Mouse (Mus musculus) thymus, adult 2 months (tissue): ENCODE data around the gene Sp7. TPM values are rescaled to one million over a fixed set of nuclear protein-coding genes. Genes with fewer than 3 reads are reported as not detected.
A peak's percentile ranks its signal among the peaks of the same experiment; 100 is the strongest.

Experiments
- DNase-seq: peaks from one replicate; pipeline ENCODE4 v3.0.0; 2021
- H3K27ac ChIP-seq: fragments of 200-500 bp; 2 replicates; pipeline ENCODE4 v1.5.1; 2012; ENCODE audit warnings: low read length, control low read depth; ENCODE audit not compliant: control insufficient read depth, insufficient read depth
- H3K27me3 ChIP-seq: fragments of 200-500 bp; 2 replicates; pipeline ENCODE4 v1.6.1; 2012; ENCODE audit warnings: mild to moderate bottlenecking, low read length, moderate library complexity, mixed read lengths; ENCODE audit not compliant: control insufficient read depth, insufficient read depth
- H3K36me3 ChIP-seq: fragments of 200-500 bp; 2 replicates; pipeline ENCODE4 v1.6.1; 2012; ENCODE audit warnings: mild to moderate bottlenecking, low read length, moderate library complexity; ENCODE audit not compliant: control insufficient read depth, insufficient read depth
- H3K4me1 ChIP-seq: fragments of 200-500 bp; replicated peaks from 2 replicates; pipeline ENCODE4 v1.6.1; 2012; ENCODE audit warnings: low read length; ENCODE audit not compliant: control insufficient read depth, insufficient read depth
- H3K4me3 ChIP-seq: fragments of 200-500 bp; 2 replicates; pipeline ENCODE4 v1.5.1; 2012; ENCODE audit warnings: mild to moderate bottlenecking, low read length, control low read depth, moderate library complexity; ENCODE audit not compliant: control insufficient read depth, insufficient read depth
- CTCF ChIP-seq: fragments of 200-500 bp; IDR thresholded peaks from 2 replicates; pipeline ENCODE4 v1.5.1; 2012; ENCODE audit warnings: mild to moderate bottlenecking, control low read depth, low read length, moderate library complexity, borderline replicate concordance; ENCODE audit not compliant: control insufficient read depth, poor library complexity, insufficient read depth; ENCODE audit errors: extremely low read depth
- POLR2A ChIP-seq: fragments of 200-500 bp; IDR thresholded peaks from 2 replicates; pipeline ENCODE4 v1.6.1; 2012; ENCODE audit warnings: mild to moderate bottlenecking, low read length, control low read depth, moderate library complexity; ENCODE audit not compliant: control insufficient read depth, poor library complexity, insufficient read depth; ENCODE audit errors: extremely low read depth
- WGBS: fragments of 180-500 bp; shearing (Covaris S2); methylation state at CpG from one replicate; pipeline ENCODE4 v1.1.7; 2018; 5-methylcytosine and 5-hydroxymethylcytosine counted together
- polyA plus RNA-seq: library from polyadenylated mRNA; depleted of rRNA; stranded (reverse); fragments of >200 nt; gene quantifications from 2 replicates; pipeline ENCODE4 v1.2.3, GENCODE M21; 2012

Gene Sp7
- polyA plus RNA-seq, 1 experiment = 0.13 TPM

- 86% methylated on average over 2 of the region's 2 CpGs for WGBS
- TF ChIP-seq CTCF (no peak), POLR2A (no peak)
- no peak overlapping the region for H3K4me3 ChIP-seq
- no peaks in the 10 kb centered on the region for H3K27me3 ChIP-seq
- DNase-seq = no peak
- H3K36me3 ChIP-seq = no peaks in the 10 kb centered on the region
- H3K27ac ChIP-seq = no peak overlapping the region
- peaks cover 8% of the 10 kb centered on the region; the same call in 1 of the 2 replicates for H3K4me1 ChIP-seq
Observed at GRCm38 (mm10) chr15:102392520-102392919, 25.5 kb upstream of the Sp7 start.

- no peak overlapping the region for H3K27ac ChIP-seq
Observed at GRCm38 (mm10) chr15:102388942-102389341, 22.0 kb upstream of the Sp7 start.

GRCm38 (mm10) chr15:102386640-102387039 lies 19.7 kb upstream of the Sp7 start:
- Histone ChIP-seq H3K27ac (no peak overlapping the region), H3K4me3 (no peak overlapping the region), H3K27me3 (no peaks in the 10 kb centered on the region), H3K4me1 (peaks cover 6% of the 10 kb centered on the region; the same call in 1 of the 2 replicates), H3K36me3 (no peaks in the 10 kb centered on the region)
- DNase-seq = no peak
- TF ChIP-seq POLR2A = no peak
- no peak for TF ChIP-seq CTCF
- 54% methylated on average over 9 of the region's 9 CpGs for WGBS

More at GRCm38 (mm10) chr15:102388942-102389341, 22.0 kb upstream of the Sp7 start:
- DNase-seq = no peak
- TF ChIP-seq POLR2A (no peak), CTCF (no peak)
- WGBS = 61% methylated on average over 3 of the region's 3 CpGs
- Histone ChIP-seq H3K36me3 (no peaks in the 10 kb centered on the region), H3K4me3 (no peak overlapping the region), H3K4me1 (peaks cover 6% of the 10 kb centered on the region; the same call in 1 of the 2 replicates), H3K27me3 (no peaks in the 10 kb centered on the region)

- Histone ChIP-seq H3K27ac (no peak overlapping the region), H3K36me3 (no peaks in the 10 kb centered on the region), H3K27me3 (no peaks in the 10 kb centered on the region), H3K4me3 (no peak overlapping the region), H3K4me1 (peaks cover 2% of the 10 kb centered on the region; the same call in 1 of the 2 replicates)
- TF ChIP-seq POLR2A = no peak
- no peak for TF ChIP-seq CTCF
- WGBS = 89% methylated on average over 6 of the region's 6 CpGs
- no peak for DNase-seq
Observed at GRCm38 (mm10) chr15:102383671-102384070, 16.7 kb upstream of the Sp7 start.

- WGBS = 5% methylated on average over 7 of the region's 7 CpGs
- H3K4me1 ChIP-seq = peaks cover 9% of the 10 kb centered on the region
- no peaks in the 10 kb centered on the region for H3K27me3 ChIP-seq
- no peaks in the 10 kb centered on the region for H3K36me3 ChIP-seq
- DNase-seq = peak; percentile 71
- H3K27ac ChIP-seq = no peak overlapping the region
- TF ChIP-seq POLR2A (no peak), CTCF (peak; percentile 81)
- no peak overlapping the region for H3K4me3 ChIP-seq
Observed at GRCm38 (mm10) chr15:102381575-102381974, 14.6 kb upstream of the Sp7 start.

GRCm38 (mm10) chr15:102377810-102378262 lies 10.9 kb upstream of the Sp7 start:
- Histone ChIP-seq H3K27ac (no peak overlapping the region), H3K27me3 (no peaks in the 10 kb centered on the region; the same call in 1 of the 2 replicates), H3K36me3 (no peaks in the 10 kb centered on the region), H3K4me3 (no peak overlapping the region), H3K4me1 (peaks cover 14% of the 10 kb centered on the region)
- DNase-seq = peak; percentile 25
- 3% methylated on average over 10 of the region's 10 CpGs for WGBS
- TF ChIP-seq CTCF (no peak), POLR2A (no peak)

- peak; percentile 85 for DNase-seq
- Histone ChIP-seq H3K4me3 (peak overlapping the region; percentile 50), H3K4me1 (peaks cover 14% of the 10 kb centered on the region), H3K27me3 (no peaks in the 10 kb centered on the region; the same call in 1 of the 2 replicates), H3K27ac (no peak overlapping the region), H3K36me3 (no peaks in the 10 kb centered on the region)
- no peak for TF ChIP-seq POLR2A
- peak; percentile 92 for TF ChIP-seq CTCF
- 1% methylated on average over 7 of the region's 7 CpGs for WGBS
Observed at GRCm38 (mm10) chr15:102377163-102377543, 10.2 kb upstream of the Sp7 start.
